Mouse (Mus musculus) kidney, adult 2 months (tissue): Measurements from ENCODE around the gene Klrb1a.

Experiments
- CTCF ChIP-seq: fragments of 200-500 bp; conservative IDR thresholded peaks from 2 replicates; pipeline ENCODE4 v1.5.1; 2011; ENCODE audit warnings: low read depth, mild to moderate bottlenecking, control low read depth, low read length, moderate library complexity, mixed read lengths; ENCODE audit not compliant: insufficient read depth, insufficient read length
- POLR2A ChIP-seq: fragments of 200-500 bp; IDR thresholded peaks from one replicate; pipeline ENCODE4 v1.6.1; 2011; ENCODE audit warnings: low read depth, low read length, control low read depth

- no peak for TF ChIP-seq CTCF
- TF ChIP-seq POLR2A = no peak
Measured at GRCm38 (mm10) chr6:128566589-128566988, 56.7 kb downstream of the Klrb1a start.
